Mouse (Mus musculus) brain, embryonic 14.5 days (tissue): ENCODE results near the gene Tdrd1.

Experiments
- CTCF ChIP-seq: fragments of 200-500 bp; IDR thresholded peaks from 2 replicates; pipeline ENCODE4 v1.5.1; 2012; ENCODE audit warnings: inconsistent platforms, mild to moderate bottlenecking, moderate library complexity, borderline replicate concordance; ENCODE audit not compliant: insufficient read depth, insufficient read length; ENCODE audit errors: extremely low read depth
- POLR2A ChIP-seq: fragments of 200-500 bp; IDR thresholded peaks from 2 replicates; pipeline ENCODE4 v1.6.1; 2012; ENCODE audit warnings: mild to moderate bottlenecking, inconsistent platforms, borderline replicate concordance; ENCODE audit not compliant: poor library complexity, insufficient read depth, insufficient read length, severe bottlenecking; ENCODE audit errors: extremely low read depth

DNA sequence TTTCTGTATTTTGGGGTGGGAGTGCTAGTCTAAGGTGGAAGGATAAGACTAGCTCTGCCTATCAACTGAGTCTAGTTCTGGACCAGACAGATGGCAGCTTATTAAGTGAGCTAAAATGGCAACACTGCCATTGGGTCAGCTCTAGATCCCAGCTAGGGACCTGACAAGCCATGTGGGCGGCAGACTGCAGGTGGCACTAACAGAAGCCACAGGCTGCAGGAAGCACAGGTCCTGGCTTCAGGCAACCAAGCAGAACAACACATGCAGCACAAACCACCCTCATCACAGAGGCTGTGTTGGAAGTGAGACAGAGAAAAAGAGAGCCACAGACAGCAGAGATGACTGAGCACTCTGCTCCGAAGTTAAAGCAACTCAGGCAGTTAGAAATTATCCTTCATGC, 20.6 kb upstream of the Tdrd1 start:
- TF ChIP-seq POLR2A (no peak), CTCF (no peak)
